Mouse (Mus musculus): ENCODE results near the gene Arntl.
A peak's percentile ranks its signal among the peaks of the same experiment; 100 is the strongest.

DNA sequence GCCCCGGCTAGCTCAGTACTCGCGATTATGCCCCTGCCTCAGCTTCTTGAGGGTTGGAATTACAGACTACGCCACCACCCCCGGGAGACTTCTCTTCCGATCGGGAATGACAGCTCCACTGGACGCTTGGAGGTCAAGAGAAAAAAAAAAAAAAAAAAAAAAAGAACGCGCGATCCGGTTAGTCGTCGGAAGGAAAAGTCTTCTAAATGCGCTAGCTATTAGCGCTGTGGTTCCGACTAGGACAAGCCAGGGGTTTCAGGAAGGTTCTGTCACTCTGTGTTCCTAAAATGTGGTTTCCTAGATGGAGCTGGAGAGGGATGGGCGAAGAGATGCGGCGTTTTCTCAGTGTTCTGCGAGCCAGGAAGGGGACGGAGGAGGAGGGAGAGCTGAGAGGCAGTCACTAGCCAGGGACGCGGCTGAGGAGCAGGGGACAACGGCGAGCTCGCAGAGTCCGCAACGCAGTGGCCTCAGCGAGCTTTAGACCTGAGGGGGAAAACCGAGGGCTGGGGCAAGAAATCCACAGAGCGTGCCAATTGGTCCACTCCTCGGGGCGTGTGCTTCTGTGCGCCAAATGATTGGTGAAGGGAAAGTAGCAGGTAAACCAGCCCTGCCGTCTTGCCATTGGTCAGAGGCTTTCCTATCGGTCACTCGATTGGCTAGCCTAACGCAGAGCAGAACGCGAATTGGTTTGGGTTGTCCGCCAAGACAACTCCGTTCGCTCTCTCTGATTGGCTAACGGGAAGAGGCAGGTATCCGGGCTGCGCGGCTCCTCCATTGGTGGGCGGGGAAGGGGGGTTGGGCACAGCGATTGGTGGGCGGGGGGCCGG lies at the start of gene Arntl:
- no peak for TF ChIP-seq CTCF (conservative IDR thresholded peaks at IDR 0.05; ENCODE audit: insufficient read depth, insufficient read length, low read depth, low read length)
- peak; percentile 79 for TF ChIP-seq POLR2A (IDR thresholded peaks at IDR 0.05; ENCODE audit: low read depth, low read length)
